Mouse (Mus musculus) CH12.LX (cell line): ENCODE results near the gene Scmh1.

ENCODE experiments used
- CTCF ChIP-seq, 2 experiments: IDR thresholded peaks in 1 of 2; conservative IDR thresholded peaks in 1 of 2; 2 replicates each; pipeline ENCODE4 v1.5.1; 2011 to 2012; ENCODE audit warnings: low read depth in 2 of 2, low read length in 2 of 2, improper control_type of control experiment in 1 of 2, inconsistent platforms in 1 of 2, mild to moderate bottlenecking in 1 of 2, moderate library complexity in 1 of 2
- EP300 ChIP-seq: IDR thresholded peaks from 2 replicates; pipeline ENCODE4 v1.6.1; 2011; ENCODE audit warnings: low read length, improper control_type of control experiment
- MAFK ChIP-seq: IDR thresholded peaks from 2 replicates; pipeline ENCODE4 v1.6.1; 2011; ENCODE audit warnings: low read length, improper control_type of control experiment; ENCODE audit not compliant: insufficient replicate concordance
- MAX ChIP-seq: IDR thresholded peaks from 2 replicates; pipeline ENCODE4 v1.6.1; 2011; ENCODE audit warnings: low read length, improper control_type of control experiment
- MAZ ChIP-seq: IDR thresholded peaks from 2 replicates; pipeline ENCODE4 v1.6.1; 2012; ENCODE audit warnings: low read depth, mild to moderate bottlenecking, inconsistent platforms, low read length, improper control_type of control experiment, moderate library complexity
- MYC ChIP-seq: IDR thresholded peaks from 2 replicates; pipeline ENCODE4 v1.6.1; 2011; ENCODE audit warnings: low read depth, mild to moderate bottlenecking, improper control_type of control experiment, low read length
- POLR2A ChIP-seq: IDR thresholded peaks from 2 replicates; pipeline ENCODE4 v1.6.1; 2011; ENCODE audit warnings: low read depth, mild to moderate bottlenecking, improper control_type of control experiment, low read length
- TCF12 ChIP-seq: IDR thresholded peaks from 2 replicates; pipeline ENCODE4 v1.6.1; 2014; ENCODE audit warnings: low read depth, mild to moderate bottlenecking, inconsistent platforms, low read length, improper control_type of control experiment
- USF1 ChIP-seq: IDR thresholded peaks from 2 replicates; pipeline ENCODE4 v1.6.1; 2014; ENCODE audit warnings: low read depth, mild to moderate bottlenecking, inconsistent platforms, low read length, improper control_type of control experiment
- ZC3H11A ChIP-seq: IDR thresholded peaks from 2 replicates; pipeline ENCODE4 v1.6.1; 2012; ENCODE audit warnings: low read depth, mild to moderate bottlenecking, inconsistent platforms, low read length, improper control_type of control experiment

- TF ChIP-seq MAZ (no peak), CTCF (conservative IDR thresholded peaks at IDR 0.05 in 1 of 2, IDR thresholded peaks at IDR 0.05 in 1 of 2; ENCODE audit: low read depth in 2 of 2, low read length in 2 of 2) (peak; percentile 65 to 91), MAX (no peak), TCF12 (peak; percentile 20; the same call in 1 of the 2 replicates), MYC (no peak), EP300 (no peak), MAFK (no peak), POLR2A (0 out of 2 replicates have a peak, but pooled peaks have one; percentile 33), ZC3H11A (no peak), USF1 (no peak)
Observed at GRCm38 (mm10) chr4:120368663-120369062, 36.4 kb upstream of the Scmh1 start.
